Mouse (Mus musculus) spleen, adult 2 months (tissue): ENCODE data around the gene Mog. TPM values are rescaled to one million over a fixed set of nuclear protein-coding genes. Genes with fewer than 3 reads are reported as not detected.
"Not testable (repeated sequence)": the region's sequence is repeated elsewhere in the genome, so short reads cannot be mapped to it uniquely, and the experiment has no call there.

ENCODE experiments used
- DNase-seq, 2 experiments: peaks; one replicate each; pipeline versions ENCODE4 v3.0.0 to v3.0.0-alpha.2; 2012 to 2021; ENCODE audit warnings: low spot score in 2 of 2, low read depth in 1 of 2
- H3K27ac ChIP-seq: fragments of 200-500 bp; 2 replicates; pipeline ENCODE4 v1.5.1; 2012; ENCODE audit warnings: low read length, inconsistent platforms; ENCODE audit not compliant: insufficient read depth
- H3K27me3 ChIP-seq: fragments of 200-500 bp; 2 replicates; pipeline ENCODE4 v1.6.1; 2012; ENCODE audit warnings: mild to moderate bottlenecking, moderate library complexity, low read length, inconsistent platforms; ENCODE audit not compliant: control insufficient read depth, insufficient read depth
- H3K36me3 ChIP-seq: fragments of 200-500 bp; 2 replicates; pipeline ENCODE4 v1.6.1; 2012; ENCODE audit warnings: mild to moderate bottlenecking, low read length, inconsistent platforms; ENCODE audit not compliant: control insufficient read depth, insufficient read depth
- H3K4me1 ChIP-seq: fragments of 200-500 bp; 2 replicates; pipeline ENCODE4 v1.6.1; 2011; ENCODE audit warnings: inconsistent platforms; ENCODE audit not compliant: control insufficient read depth, insufficient read depth, insufficient read length
- H3K4me3 ChIP-seq: fragments of 200-500 bp; 2 replicates; pipeline ENCODE4 v1.5.1; 2011; ENCODE audit warnings: mild to moderate bottlenecking, inconsistent platforms; ENCODE audit not compliant: insufficient read depth, insufficient read length; ENCODE audit errors: extremely low read depth
- CTCF ChIP-seq: fragments of 200-500 bp; IDR thresholded peaks from 2 replicates; pipeline ENCODE4 v1.5.1; 2011; ENCODE audit warnings: mild to moderate bottlenecking, inconsistent platforms; ENCODE audit not compliant: insufficient read depth, insufficient read length, insufficient replicate concordance; ENCODE audit errors: extremely low read depth
- POLR2A ChIP-seq: fragments of 200-500 bp; IDR thresholded peaks from 2 replicates; pipeline ENCODE4 v1.6.1; 2011; ENCODE audit warnings: low read depth, low read length, inconsistent platforms
- WGBS: fragments of 180-500 bp; shearing (Covaris S2); methylation state at CpG from one replicate; pipeline ENCODE4 v1.1.7; 2018; 5-methylcytosine and 5-hydroxymethylcytosine counted together
- polyA plus RNA-seq: library from polyadenylated mRNA; depleted of rRNA; stranded (reverse); fragments of >200 nt; gene quantifications from 2 replicates; pipeline ENCODE4 v1.2.3, GENCODE M21; 2012

Gene Mog
- polyA plus RNA-seq, 1 experiment = not detected

GRCm38 (mm10) chr17:36995448-36995847 lies 27.8 kb downstream of the Mog start:
- TF ChIP-seq POLR2A = no peak
- TF ChIP-seq CTCF = no peak
- H3K4me1 ChIP-seq = peaks cover 2% of the 10 kb centered on the region; the same call in 1 of the 2 replicates
- H3K4me3 ChIP-seq = no peak overlapping the region
- no peaks in the 10 kb centered on the region for H3K27me3 ChIP-seq
- WGBS = 84% methylated on average over 3 of the region's 3 CpGs
- no peak overlapping the region for H3K27ac ChIP-seq
- H3K36me3 ChIP-seq = no peaks in the 10 kb centered on the region
- no peak for DNase-seq

GRCm38 (mm10) chr17:36994528-36994927 lies 28.7 kb downstream of the Mog start:
- Histone ChIP-seq H3K27ac (no peak overlapping the region), H3K27me3 (no peaks in the 10 kb centered on the region), H3K4me3 (no peak overlapping the region), H3K36me3 (no peaks in the 10 kb centered on the region), H3K4me1 (peaks cover 2% of the 10 kb centered on the region; the same call in 1 of the 2 replicates)
- DNase-seq = no peak
- 76% methylated on average over 2 of the region's 2 CpGs for WGBS
- TF ChIP-seq POLR2A (no peak), CTCF (no peak)

GRCm38 (mm10) chr17:36993770-36994325 lies 29.4 kb downstream of the Mog start:
- Histone ChIP-seq H3K27ac (no peak overlapping the region), H3K36me3 (no peaks in the 10 kb centered on the region), H3K4me1 (peaks cover 2% of the 10 kb centered on the region; the same call in 1 of the 2 replicates), H3K4me3 (no peak overlapping the region), H3K27me3 (no peaks in the 10 kb centered on the region)
- WGBS = 78% methylated on average over 4 of the region's 4 CpGs
- no peak for DNase-seq
- TF ChIP-seq CTCF (no peak), POLR2A (no peak)

GRCm38 (mm10) chr17:36992336-36993104 lies 30.7 kb downstream of the Mog start:
- Histone ChIP-seq H3K27ac (no peak overlapping the region), H3K36me3 (no peaks in the 10 kb centered on the region), H3K27me3 (0 out of 2 replicates have a peak, but pooled peaks cover 1% of the 10 kb centered on the region), H3K4me3 (no peak overlapping the region), H3K4me1 (peaks cover 2% of the 10 kb centered on the region; the same call in 1 of the 2 replicates)
- TF ChIP-seq POLR2A (no peak), CTCF (no peak)
- 9% methylated on average over 3 of the region's 3 CpGs for WGBS
- DNase-seq = no peak

DNA sequence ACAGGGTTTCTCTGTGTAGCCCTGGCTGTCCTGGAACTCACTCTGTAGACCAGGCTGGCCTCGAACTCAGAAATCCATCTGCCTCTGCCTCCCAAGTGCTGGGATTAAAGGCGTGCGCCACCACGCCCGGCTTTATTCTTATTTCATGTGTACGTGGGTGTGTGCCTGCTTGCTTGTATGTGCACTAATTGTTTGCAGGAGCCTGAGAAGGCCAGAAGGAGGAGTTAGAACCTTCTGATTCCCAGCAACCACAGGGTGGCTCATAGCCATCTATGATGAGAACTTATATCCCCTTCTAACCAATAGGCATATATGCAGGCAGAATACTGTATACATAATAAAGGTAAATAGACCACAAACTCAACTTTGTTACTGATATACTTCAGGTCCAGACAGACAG lies 32.6 kb downstream of the Mog start:
- H3K4me1 ChIP-seq, H3K4me3 ChIP-seq, H3K27ac ChIP-seq, H3K27me3 ChIP-seq, DNase-seq, H3K36me3 ChIP-seq: not testable (repeated sequence)
- 96% methylated on average over 6 of the region's 6 CpGs for WGBS

DNA sequence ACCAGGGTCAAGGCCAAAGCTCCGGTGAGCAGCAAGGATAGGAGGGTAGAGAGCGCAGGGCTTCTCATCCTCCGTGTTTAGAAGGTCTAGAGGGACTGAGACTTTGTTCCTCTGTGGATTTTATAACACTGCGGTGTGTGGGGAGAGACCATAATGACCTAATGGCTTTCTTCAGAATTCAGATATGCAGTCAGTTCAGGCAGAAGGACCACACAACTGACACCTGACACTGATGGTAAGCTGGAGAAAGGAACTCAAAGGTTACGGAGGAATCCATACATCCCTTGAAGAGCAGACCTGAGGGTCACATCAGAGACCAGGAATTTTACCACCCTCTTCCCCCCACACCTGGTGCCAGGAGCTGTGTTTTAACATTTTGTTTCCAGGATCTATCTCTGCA lies 33.8 kb downstream of the Mog start, which contains the start of gene H2-M5:
Gene H2-M5, minus strand, starts transcription at position 101 of the 400 bp plus-strand sequence.
- WGBS = 85% methylated on average over 5 of the region's 5 CpGs
- Histone ChIP-seq H3K36me3 (no peaks in the 10 kb centered on the region), H3K27ac (no peak within 1 kb of the TSS), H3K4me3 (no peak within 1 kb of the TSS), H3K4me1 (peaks cover 2% of the 10 kb centered on the region; the same call in 1 of the 2 replicates), H3K27me3 (0 out of 2 replicates have a peak, but pooled peaks cover 1% of the 10 kb centered on the region)
- DNase-seq = no peak
- TF ChIP-seq POLR2A (no peak), CTCF (no peak)

- Histone ChIP-seq H3K27me3 (0 out of 2 replicates have a peak, but pooled peaks cover 1% of the 10 kb centered on the region), H3K4me3 (no peak overlapping the region), H3K27ac (no peak overlapping the region), H3K4me1 (peaks cover 2% of the 10 kb centered on the region; the same call in 1 of the 2 replicates), H3K36me3 (no peaks in the 10 kb centered on the region)
- TF ChIP-seq POLR2A = no peak
- TF ChIP-seq CTCF = no peak
- 21% methylated on average over 24 of the region's 24 CpGs for WGBS
- no peak for DNase-seq
Measured at GRCm38 (mm10) chr17:36988475-36988874, 34.7 kb downstream of the Mog start.
